Mouse (Mus musculus) lung, adult 2 months (tissue): ENCODE results near the gene Vax2.

Experiments used
- CTCF ChIP-seq: fragments of 200-500 bp; IDR thresholded peaks from 2 replicates; pipeline ENCODE4 v1.5.1; 2011; ENCODE audit warnings: mild to moderate bottlenecking, low read length, control low read depth; ENCODE audit not compliant: insufficient read depth
- POLR2A ChIP-seq: fragments of 200-500 bp; IDR thresholded peaks from 2 replicates; pipeline ENCODE4 v1.6.1; 2011; ENCODE audit warnings: low read depth, mild to moderate bottlenecking, control low read depth, low read length, borderline replicate concordance; ENCODE audit errors: extremely low read depth

GRCm38 (mm10) chr6:83711067-83711675 lies at the start of gene Vax2:
- no peak for TF ChIP-seq POLR2A
- TF ChIP-seq CTCF: no peak
